Mouse (Mus musculus): ENCODE results near the gene Scrt2. TPM values are rescaled to one million over a fixed set of nuclear protein-coding genes. Genes with fewer than 3 reads are reported as not detected.

The Scrt2 gene
- not detected in 2 replicates for polyA plus RNA-seq (2015; fragmentation: Nextera tagmentation; extraction: Ambion mirVana)

DNA sequence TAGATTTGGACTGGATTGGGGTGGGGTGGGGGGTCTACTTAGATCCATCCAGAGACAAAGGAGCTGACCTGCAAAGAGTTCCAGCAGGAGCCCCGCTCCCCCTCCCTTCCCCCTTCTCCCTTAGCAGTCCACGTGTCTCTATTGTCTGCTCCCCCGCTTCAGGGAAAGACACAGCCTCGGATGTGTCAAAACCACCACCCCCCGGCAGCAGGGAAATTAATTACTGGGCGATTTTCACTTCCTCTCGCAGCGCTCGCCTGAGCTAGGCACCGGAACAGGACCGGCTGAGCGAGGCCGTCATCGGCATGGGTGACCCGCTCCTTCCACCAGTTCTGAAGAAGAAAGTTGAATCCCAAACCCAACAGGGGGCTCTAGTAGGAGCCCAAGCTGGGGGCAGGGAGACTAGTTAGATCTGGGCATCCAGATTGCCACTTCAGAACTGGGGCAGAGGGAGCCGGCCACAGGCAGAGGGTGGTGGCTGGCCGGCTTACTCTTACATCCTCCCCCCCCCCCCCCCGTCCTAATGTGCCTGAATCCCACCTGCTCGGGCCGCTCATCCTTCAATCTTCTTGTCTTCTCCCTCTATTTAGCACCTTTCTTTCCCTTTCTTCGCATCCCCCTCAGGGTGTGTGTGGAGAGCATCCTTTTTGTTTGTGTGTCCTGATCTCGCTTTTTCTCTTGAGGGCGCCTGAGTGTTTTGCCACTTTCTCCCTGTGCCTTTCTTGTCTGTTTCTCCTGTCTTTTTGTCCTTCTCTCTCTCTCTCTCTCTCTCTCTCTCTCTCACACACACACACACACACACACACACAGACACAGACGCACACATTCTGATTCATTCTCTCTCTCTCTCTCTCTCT lies at the start of gene Scrt2:
Scrt2 (plus strand) TSS at position 845 of the 857 bp plus-strand sequence.

DNA sequence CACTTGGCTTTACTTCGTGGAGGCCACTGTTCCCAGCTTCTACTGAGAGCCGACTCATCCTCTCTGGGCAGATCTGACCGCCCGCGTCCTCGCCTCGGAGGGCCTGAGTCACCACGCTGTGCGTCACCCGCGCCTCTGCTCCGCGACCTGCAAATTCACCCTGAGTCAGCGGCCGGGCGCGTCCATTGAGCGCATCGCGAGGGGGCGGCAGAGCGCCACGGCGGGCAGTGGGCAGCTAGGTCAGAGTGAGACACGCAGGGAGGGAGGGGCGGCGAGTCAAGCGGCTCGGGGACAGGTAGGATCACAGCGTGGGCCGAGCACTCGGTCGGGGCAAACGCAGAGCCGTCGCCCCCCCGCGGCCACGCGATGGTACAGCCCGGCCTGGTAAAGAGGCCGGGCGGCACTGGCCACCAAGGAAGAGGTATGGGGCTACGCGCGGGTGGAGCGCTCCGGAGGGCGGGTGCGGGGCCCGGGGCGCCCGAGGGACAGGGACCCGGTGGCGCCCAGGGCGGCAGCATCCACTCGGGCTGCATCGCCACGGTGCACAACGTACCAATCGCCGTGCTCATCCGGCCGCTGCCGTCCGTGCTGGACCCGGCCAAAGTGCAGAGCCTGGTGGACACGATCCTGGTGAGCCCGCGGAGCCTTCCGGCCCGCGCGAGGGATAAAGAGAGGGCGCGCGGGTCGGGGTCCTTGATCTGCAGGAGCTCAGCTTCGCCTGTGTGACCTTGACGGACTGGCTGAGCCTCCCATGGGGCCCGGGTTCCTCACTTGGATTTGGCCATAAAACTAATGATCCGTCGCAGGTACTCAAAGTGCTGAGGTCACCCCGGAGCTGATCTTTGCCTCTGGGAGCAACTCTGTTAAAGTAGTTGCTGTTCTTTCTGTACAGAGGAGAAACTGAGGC lies 24.2 kb downstream of the Scrt2 start, which contains the start of gene Srxn1:
Srxn1 (plus strand) TSS at position 199 of the 907 bp plus-strand sequence.

DNA sequence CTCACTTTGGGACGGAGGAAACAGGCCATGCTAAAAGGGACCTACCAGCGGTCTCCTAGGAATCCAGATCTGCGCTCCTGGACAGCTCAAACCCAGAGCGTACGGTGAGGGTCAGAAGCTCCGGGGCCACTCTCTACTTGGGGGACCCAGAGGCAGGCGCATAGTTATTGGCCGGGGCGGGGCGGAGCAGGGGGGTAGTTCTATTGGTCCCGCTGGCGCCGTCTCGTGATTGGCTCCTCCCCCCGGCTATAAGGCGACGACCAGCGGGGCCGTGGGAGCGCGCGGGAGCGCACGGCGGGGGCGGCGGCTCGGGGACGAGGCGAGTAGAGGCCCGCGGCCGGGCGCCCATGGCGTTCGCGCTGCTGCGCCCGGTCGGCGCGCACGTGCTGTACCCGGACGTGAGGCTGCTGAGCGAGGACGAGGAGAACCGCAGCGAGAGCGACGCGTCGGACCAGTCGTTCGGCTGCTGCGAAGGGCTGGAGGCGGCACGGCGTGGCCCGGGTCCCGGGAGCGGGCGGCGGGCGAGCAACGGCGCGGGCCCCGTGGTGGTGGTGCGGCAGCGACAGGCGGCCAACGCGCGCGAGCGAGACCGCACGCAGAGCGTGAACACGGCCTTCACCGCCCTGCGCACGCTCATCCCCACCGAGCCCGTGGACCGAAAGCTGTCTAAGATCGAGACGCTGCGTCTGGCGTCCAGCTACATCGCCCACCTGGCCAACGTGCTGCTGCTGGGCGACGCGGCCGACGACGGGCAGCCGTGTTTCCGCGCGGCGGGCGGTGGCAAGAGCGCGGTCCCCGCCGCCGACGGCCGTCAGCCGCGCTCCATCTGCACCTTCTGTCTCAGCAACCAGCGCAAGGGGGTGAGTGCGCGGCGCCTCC lies 62.2 kb downstream of the Scrt2 start, which contains the start of gene Tcf15:
Tcf15 (plus strand) TSS at position 283 of the 879 bp plus-strand sequence.

Other genes starting within 250 kb of the Scrt2 start
- gene Rspo4, start 238.6 kb upstream of the Scrt2 start, polyA plus RNA-seq (2015; fragmentation: Nextera tagmentation; extraction: Ambion mirVana): not detected in 2 replicates
- 0.16 TPM in 1 of 2 replicates, not detected in the other for gene Angpt4, start 170.3 kb upstream of the Scrt2 start, polyA plus RNA-seq (2015; fragmentation: Nextera tagmentation; extraction: Ambion mirVana)
- 6.5 and 9.2 TPM in 2 replicates for gene Fam110a, start 101.3 kb upstream of the Scrt2 start, polyA plus RNA-seq (2015; fragmentation: Nextera tagmentation; extraction: Ambion mirVana)
- 4.3 and 5.1 TPM in 2 replicates for gene Slc52a3, start 85.0 kb upstream of the Scrt2 start, polyA plus RNA-seq (2015; fragmentation: Nextera tagmentation; extraction: Ambion mirVana)
- 6.7 and 8.2 TPM in 2 replicates for gene Srxn1, start 24.0 kb downstream of the Scrt2 start, polyA plus RNA-seq (2015; fragmentation: Nextera tagmentation; extraction: Ambion mirVana)
- 0.92 and 1.4 TPM in 2 replicates for gene Tcf15, start 62.0 kb downstream of the Scrt2 start, polyA plus RNA-seq (2015; fragmentation: Nextera tagmentation; extraction: Ambion mirVana)
- gene Csnk2a1, start 145.3 kb downstream of the Scrt2 start, polyA plus RNA-seq (2015; fragmentation: Nextera tagmentation; extraction: Ambion mirVana): 63.5 and 71.2 TPM in 2 replicates
- gene Tbc1d20, start 212.3 kb downstream of the Scrt2 start, polyA plus RNA-seq (2015; fragmentation: Nextera tagmentation; extraction: Ambion mirVana): 14.9 and 18.5 TPM in 2 replicates